Mouse (Mus musculus) brain, embryonic 14.5 days (tissue): Measurements from ENCODE around the gene Olfr592.

Experiments used
- CTCF ChIP-seq: fragments of 200-500 bp; IDR thresholded peaks from 2 replicates; pipeline ENCODE4 v1.5.1; 2012; ENCODE audit warnings: inconsistent platforms, mild to moderate bottlenecking, moderate library complexity, borderline replicate concordance; ENCODE audit not compliant: insufficient read depth, insufficient read length; ENCODE audit errors: extremely low read depth
- POLR2A ChIP-seq: fragments of 200-500 bp; IDR thresholded peaks from 2 replicates; pipeline ENCODE4 v1.6.1; 2012; ENCODE audit warnings: mild to moderate bottlenecking, inconsistent platforms, borderline replicate concordance; ENCODE audit not compliant: poor library complexity, insufficient read depth, insufficient read length, severe bottlenecking; ENCODE audit errors: extremely low read depth

DNA sequence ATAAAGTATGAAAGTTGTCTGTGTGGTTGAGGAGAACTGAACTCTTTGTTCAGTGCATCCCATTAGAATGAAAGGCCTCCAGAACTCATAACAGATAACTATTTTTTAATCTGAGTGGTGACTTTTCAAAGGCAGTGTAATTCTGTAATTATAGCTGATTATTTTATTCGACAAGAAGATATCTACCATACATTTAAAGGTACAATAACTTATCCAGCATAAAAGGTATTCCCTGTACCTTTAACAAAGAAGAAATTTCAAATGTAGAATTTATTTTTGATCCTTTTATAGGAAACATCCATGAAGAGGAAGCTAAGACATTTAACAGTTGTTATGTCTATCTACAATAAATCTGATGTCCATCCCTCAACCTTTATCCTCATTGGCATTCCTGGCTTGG lies 27.0 kb downstream of the Olfr592 start, which contains the start of gene Olfr593:
- TF ChIP-seq POLR2A = no peak
- TF ChIP-seq CTCF = no peak
